Mouse (Mus musculus): ENCODE results near the gene Gm10719. TPM values are rescaled to one million over a fixed set of nuclear protein-coding genes. Genes with fewer than 3 reads are reported as not detected.
A peak's percentile ranks its signal among the peaks of the same experiment; 100 is the strongest.
"Not testable (repeated sequence)": the region's sequence is repeated elsewhere in the genome, so short reads cannot be mapped to it uniquely, and the experiment has no call there.

Gm10719 gene
- total RNA-seq, 2 experiments from 2014 or later = 1.3 TPM; not detected in 1

- peak; percentile 58 for DNase-seq
These were observed 8.4 kb downstream of the Gm10719 start for GRCm38 (mm10) chr9:3025653-3026052.

DNA sequence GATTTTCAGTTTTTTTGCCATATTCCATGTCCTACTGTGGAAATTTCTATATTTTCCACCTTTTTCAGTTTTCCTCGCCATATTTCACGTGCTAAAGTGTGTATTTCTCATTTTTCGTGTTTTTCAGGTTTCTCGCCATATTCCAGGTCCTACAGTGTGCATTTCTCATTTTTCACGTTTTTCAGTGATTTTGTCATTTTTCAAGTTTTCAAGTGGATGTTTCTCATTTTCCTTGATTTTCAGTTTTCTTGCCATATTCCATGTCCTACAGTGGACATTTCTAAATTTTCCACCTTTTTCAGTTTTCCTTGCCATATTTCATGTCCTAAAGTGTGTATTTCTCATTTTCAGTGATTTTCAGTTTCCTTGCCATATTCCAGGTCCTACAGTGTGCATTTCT, 8.9 kb downstream of the Gm10719 start:
- DNase-seq = peak; percentile 15

DNA sequence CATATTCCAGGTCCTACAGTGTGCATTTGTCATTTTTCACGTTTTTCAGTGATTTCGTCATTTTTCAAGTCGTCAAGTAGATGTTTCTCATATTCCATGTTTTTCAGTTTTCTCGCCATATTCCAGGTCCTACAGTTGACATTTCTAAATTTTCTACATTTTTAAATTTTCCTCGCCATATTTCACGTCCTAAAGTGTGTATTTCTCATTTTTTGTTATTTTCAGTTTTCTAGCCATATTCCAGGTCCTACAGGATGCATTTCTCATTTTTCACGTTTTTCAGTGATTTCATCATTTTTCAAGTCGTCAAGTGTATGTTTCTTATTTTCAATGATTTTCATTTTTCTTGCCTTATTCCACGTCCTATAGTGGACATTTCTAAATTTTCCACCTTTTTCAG, 9.5 kb downstream of the Gm10719 start:
- peak; percentile 24 for DNase-seq

- DNase-seq = not testable (repeated sequence)
These were observed 10.0 kb downstream of the Gm10719 start for GRCm38 (mm10) chr9:3027200-3027599.

- DNase-seq = peak; percentile 37
These were observed 12.2 kb downstream of the Gm10719 start for GRCm38 (mm10) chr9:3029276-3030000.

DNA sequence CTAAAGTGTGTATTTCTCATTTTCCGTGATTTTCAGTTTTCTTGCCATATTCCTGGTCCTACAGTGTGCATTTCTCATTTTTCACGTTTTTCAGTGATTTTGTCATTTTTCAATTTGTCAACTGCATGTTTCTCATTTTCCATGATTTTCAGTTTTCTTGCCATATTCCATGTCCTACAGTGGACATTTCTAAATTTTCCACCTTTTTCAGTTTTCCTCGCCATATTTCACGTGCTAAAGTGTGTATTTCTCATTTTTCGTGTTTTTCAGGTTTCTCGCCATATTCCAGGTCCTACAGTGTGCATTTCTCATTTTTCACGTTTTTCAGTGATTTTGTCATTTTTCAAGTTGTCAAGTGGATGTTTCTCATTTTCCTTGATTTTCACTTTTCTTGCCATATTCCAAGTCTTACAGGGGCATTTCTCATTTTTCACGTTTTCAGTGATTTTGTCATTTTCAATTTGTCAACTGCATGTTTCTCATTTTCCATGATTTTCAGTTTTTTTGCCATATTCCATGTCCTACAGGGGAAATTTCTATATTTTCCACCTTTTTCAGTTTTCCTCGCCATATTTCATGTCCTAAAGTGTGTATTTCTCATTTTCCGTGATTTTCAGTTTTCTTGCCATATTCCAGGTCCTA, 13.6 kb downstream of the Gm10719 start:
- not testable (repeated sequence) for DNase-seq

DNA sequence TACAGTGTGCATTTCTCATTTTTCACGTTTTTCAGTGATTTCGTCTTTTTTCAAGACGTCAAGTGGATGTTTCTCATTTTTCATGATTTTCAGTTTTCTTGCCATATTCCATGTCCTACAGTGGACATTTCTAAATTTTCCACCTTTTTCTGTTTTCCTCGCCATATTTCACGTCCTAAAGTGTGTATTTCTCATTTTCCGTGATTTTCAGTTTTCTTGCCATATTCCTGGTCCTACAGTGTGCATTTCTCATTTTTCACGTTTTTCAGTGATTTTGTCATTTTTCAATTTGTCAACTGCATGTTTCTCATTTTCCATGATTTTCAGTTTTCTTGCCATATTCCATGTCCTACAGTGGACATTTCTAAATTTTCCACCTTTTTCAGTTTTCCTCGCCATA, 17.1 kb downstream of the Gm10719 start, which contains the start of gene Gm17535:
Gene Gm17535 (plus strand): TSS at position 301 of the 400 bp plus-strand sequence.
- not testable (repeated sequence) for DNase-seq

DNA sequence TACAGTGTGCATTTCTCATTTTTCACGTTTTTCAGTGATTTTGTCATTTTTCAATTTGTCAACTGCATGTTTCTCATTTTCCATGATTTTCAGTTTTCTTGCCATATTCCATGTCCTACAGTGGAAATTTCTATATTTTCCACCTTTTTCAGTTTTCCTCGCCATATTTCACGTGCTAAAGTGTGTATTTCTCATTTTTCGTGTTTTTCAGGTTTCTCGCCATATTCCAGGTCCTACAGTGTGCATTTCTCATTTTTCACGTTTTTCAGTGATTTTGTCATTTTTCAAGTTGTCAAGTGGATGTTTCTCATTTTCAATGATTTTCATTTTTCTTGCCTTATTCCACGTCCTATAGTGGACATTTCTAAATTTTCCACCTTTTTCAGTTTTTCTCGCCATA, 19.4 kb downstream of the Gm10719 start, which contains the start of gene Gm10715:
Gene Gm10715 (plus strand): TSS at position 301 of the 400 bp plus-strand sequence.
- not testable (repeated sequence) for DNase-seq

DNA sequence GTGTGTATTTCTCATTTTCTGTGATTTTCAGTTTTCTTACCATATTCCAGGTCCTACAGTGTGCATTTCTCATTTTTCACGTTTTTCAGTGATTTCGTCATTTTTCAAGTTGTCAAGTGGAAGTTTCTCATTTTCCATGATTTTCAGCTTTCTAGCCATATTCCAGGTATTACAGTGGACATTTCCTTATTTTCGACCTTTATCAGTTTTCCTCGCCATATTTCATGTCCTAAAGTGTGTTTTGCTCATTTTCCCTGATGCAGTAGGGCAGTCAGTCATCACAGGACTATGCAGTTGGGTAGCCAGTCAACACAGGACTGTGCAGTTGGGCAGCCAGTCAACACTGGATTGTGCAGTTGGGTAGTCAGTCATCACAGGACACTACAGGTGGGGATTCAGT, 21.0 kb downstream of the Gm10719 start:
- DNase-seq = not testable (repeated sequence)

Small RNA genes lying within 50 kb of the gene (microRNA-seq; reads per million reads assigned to microRNA genes)
- 0 reads per million in 2 experiments for gene Mir101c

Other genes with a start within 250 kb of the Gm10719 start
- not detected for gene Gm10722, start 16.5 kb upstream of the Gm10719 start, total RNA-seq (2021)
- gene Gm11168, start 14.1 kb upstream of the Gm10719 start, total RNA-seq (2021) = not detected
- not detected for gene Gm10721, start 4.3 kb upstream of the Gm10719 start, total RNA-seq (2021)
- gene Gm10720, start 1.8 kb upstream of the Gm10719 start, total RNA-seq (2021) = not detected
- 1 to 10 TPM in 1 of 2 experiments, under 1 TPM in 1; 0.94 to 1.6 TPM for gene Gm10718, start 6.1 kb downstream of the Gm10719 start, total RNA-seq (2021)
- gene Gm10717, start 8.0 kb downstream of the Gm10719 start, total RNA-seq (2021) = not detected
- not detected for gene Gm17535, start 17.2 kb downstream of the Gm10719 start, total RNA-seq (2021)
- gene Gm10715, start 19.5 kb downstream of the Gm10719 start, total RNA-seq (2021) = not detected